Mouse (Mus musculus) bone marrow macrophage, adult 2 months (primary cell): ENCODE measurements at regions not wholly inside any gene's neighbourhood (a gene's known extent, or its start where the extent isn't known, plus 50 kb on each side); places are given as distances from the start of the nearest gene placed in this dataset.

Experiments
- CTCF ChIP-seq: IDR thresholded peaks from 2 replicates; pipeline ENCODE4 v1.5.1; 2012; ENCODE audit warnings: low read depth, mild to moderate bottlenecking, low read length, moderate library complexity
- POLR2A ChIP-seq: IDR thresholded peaks from 2 replicates; pipeline ENCODE4 v1.6.1; 2012; ENCODE audit warnings: mild to moderate bottlenecking, low read depth, low read length, borderline replicate concordance

GRCm38 (mm10) chr6:103893455-103893854, 383.1 kb downstream of the Chl1 start:
- TF ChIP-seq POLR2A (no peak), CTCF (no peak)
